Mouse (Mus musculus): ENCODE data around the gene Fbxl5.

- no peak for TF ChIP-seq CTCF (IDR thresholded peaks at IDR 0.05; ENCODE audit: borderline replicate concordance, insufficient read depth, low read length)
- no peak for TF ChIP-seq POLR2A (IDR thresholded peaks at IDR 0.05; ENCODE audit: low read depth, low read length)
These were observed 24.8 kb upstream of the Fbxl5 start for GRCm38 (mm10) chr5:43846227-43846626.

Data from embryonic fibroblast, embryonic 13.5 days (primary cell).